Mouse (Mus musculus) embryonic stem cell, embryonic (primary cell): ENCODE data around the gene Rragd.

Experiments
- CTCF ChIA-PET, 4 experiments: fragments of 300-600 bp in 2 of 4; fragments of 350-600 bp in 2 of 4; sonication (Branson Sonifier 250); formaldehyde crosslinking; loops; one replicate each; lab custom pipeline; 2022; ENCODE audit warnings: inconsistent platforms in 2 of 4; lab: Charles Lee
- POLR2A ChIA-PET, 4 experiments: fragments of 300-600 bp in 2 of 4; fragments of 350-600 bp in 2 of 4; sonication (Branson Sonifier 250); formaldehyde crosslinking; loops; one replicate each; lab custom pipeline; 2022; ENCODE audit warnings: antibody characterized with exemption in 4 of 4, inconsistent platforms in 1 of 4; lab: Charles Lee

The Rragd gene

GRCm38 (mm10) chr4:33007443-33008217 is 24.8 kb downstream of the Rragd start:
- ChIA-PET CTCF (interaction anchor here in 2 of 4 experiments (0.6 kb wide), 3 partner anchors 55 to 303 kb away, joined by 3 read pairs; no protein-coding TSS in a partner anchor), POLR2A (interaction anchor here in 1 of 4 experiments (0.8 to 1.3 kb wide), 2 partner anchors 12 to 23 kb away, joined by 3 to 4 read pairs; no protein-coding TSS in a partner anchor)

- CTCF ChIA-PET, result no interaction called here
- POLR2A ChIA-PET, result interaction anchor here in 2 of 4 experiments (0.9 to 1.0 kb wide), 3 partner anchors 14 to 15 kb away, joined by 3 to 5 read pairs (median 4); no protein-coding TSS in a partner anchor
Observed at GRCm38 (mm10) chr4:33010078-33010477, 27.2 kb downstream of the Rragd start.

- POLR2A ChIA-PET, result interaction anchor here in 2 of 4 experiments (0.7 to 1.3 kb wide), 2 partner anchors 18 to 140 kb away, joined by 3 to 5 read pairs; no protein-coding TSS in a partner anchor
- CTCF ChIA-PET, result interaction anchor here in 2 of 4 experiments (0.5 to 0.6 kb wide), 2 partner anchors 98 to 244 kb away, joined by 3 to 4 read pairs; no protein-coding TSS in a partner anchor
Observed at GRCm38 (mm10) chr4:33012484-33012883, 29.6 kb downstream of the Rragd start.

GRCm38 (mm10) chr4:33018361-33018999 is 35.6 kb downstream of the Rragd start:
- POLR2A ChIA-PET, result interaction anchor here in 2 of 4 experiments (0.7 to 1.0 kb wide), 2 partner anchors 12 kb away, joined by 3 read pairs; no protein-coding TSS in a partner anchor
- CTCF ChIA-PET, result interaction anchor here in 3 of 4 experiments (0.5 to 3.7 kb wide), 6 partner anchors 66 to 504 kb away, joined by 3 to 16 read pairs (median 4); partner anchors contain the start of gene Ankrd6 (in 1 of the 3)

GRCm38 (mm10) chr4:33024420-33024819 is 41.6 kb downstream of the Rragd start:
- ChIA-PET POLR2A (interaction anchor here in 1 of 4 experiments (0.5 kb wide), 1 partner anchor 225 kb away, joined by 7 read pairs; no protein-coding TSS in a partner anchor), CTCF (interaction anchor here in 1 of 4 experiments (0.7 kb wide), 1 partner anchor 78 kb away, joined by 3 read pairs; no protein-coding TSS in a partner anchor)

- ChIA-PET POLR2A (interaction anchor here in 3 of 4 experiments (0.6 to 2.3 kb wide), 6 partner anchors 10 to 478 kb away, joined by 3 to 9 read pairs (median 4); partner anchors contain the start of gene Rngtt (in 1 of the 3)), CTCF (interaction anchor here in 2 of 4 experiments (0.6 to 0.7 kb wide), 3 partner anchors 25 to 198 kb away, joined by 3 read pairs; no protein-coding TSS in a partner anchor)
Observed at GRCm38 (mm10) chr4:33029104-33029503, 46.3 kb downstream of the Rragd start.

- POLR2A ChIA-PET, result interaction anchor here in 3 of 4 experiments (0.5 to 2.3 kb wide), 14 partner anchors 9 to 279 kb away, joined by 3 to 9 read pairs (median 3); partner anchors contain the start of genes Rngtt (in 2 of the 3) and Lyrm2 (in 1 of the 3)
- CTCF ChIA-PET, result interaction anchor here in 1 of 4 experiments (1.0 kb wide), 1 partner anchor 444 kb away, joined by 4 read pairs; no protein-coding TSS in a partner anchor
Observed at GRCm38 (mm10) chr4:33030264-33031194, 47.7 kb downstream of the Rragd start.

GRCm38 (mm10) chr4:33031195-33031960 is 48.5 kb downstream of the Rragd start, which contains the start of gene Ube2j1:
TSS of gene Ube2j1 (plus strand) at chr4:33031416.
- ChIA-PET POLR2A (interaction anchor here (0.5 to 2.3 kb wide), 12 partner anchors 10 to 231 kb away, joined by 3 to 9 read pairs (median 3); partner anchors contain the start of genes Lyrm2 (in 1 of the 4) and Pm20d2 (in 1 of the 4)), CTCF (interaction anchor here in 2 of 4 experiments (1.0 to 1.1 kb wide), 2 partner anchors 87 to 445 kb away, joined by 3 to 4 read pairs; no protein-coding TSS in a partner anchor)

- ChIA-PET POLR2A (interaction anchor here (0.6 to 1.5 kb wide), 5 partner anchors 38 to 215 kb away, joined by 3 to 4 read pairs (median 3); partner anchors contain the start of gene Pm20d2 (in 1 of the 4)), CTCF (interaction anchor here in 2 of 4 experiments (0.6 to 1.1 kb wide), 2 partner anchors 86 to 188 kb away, joined by 3 read pairs; no protein-coding TSS in a partner anchor)
Observed at GRCm38 (mm10) chr4:33032045-33032444, 49.2 kb downstream of the Rragd start.

- CTCF ChIA-PET, result no interaction called here
- POLR2A ChIA-PET, result no interaction called here
Observed at GRCm38 (mm10) chr4:33033515-33033914, 50.7 kb downstream of the Rragd start.

- ChIA-PET POLR2A (interaction anchor here in 2 of 4 experiments (0.8 to 1.0 kb wide), 2 partner anchors 26 to 85 kb away, joined by 3 read pairs; no protein-coding TSS in a partner anchor), CTCF (no interaction called here)
Observed at GRCm38 (mm10) chr4:33039826-33040225, 57.0 kb downstream of the Rragd start.

GRCm38 (mm10) chr4:33049601-33050000 is 66.8 kb downstream of the Rragd start:
- POLR2A ChIA-PET, result interaction anchor here in 1 of 4 experiments (1.3 to 1.5 kb wide), 2 partner anchors 11 to 16 kb away, joined by 5 read pairs; no protein-coding TSS in a partner anchor
- CTCF ChIA-PET, result no interaction called here

- ChIA-PET CTCF (no interaction called here), POLR2A (interaction anchor here in 2 of 4 experiments (0.8 to 3.0 kb wide), 3 partner anchors 13 to 146 kb away, joined by 3 to 9 read pairs (median 4); no protein-coding TSS in a partner anchor)
Observed at GRCm38 (mm10) chr4:33052055-33052454, 69.2 kb downstream of the Rragd start.

GRCm38 (mm10) chr4:33052650-33053049 is 69.8 kb downstream of the Rragd start:
- POLR2A ChIA-PET, result interaction anchor here in 2 of 4 experiments (0.7 to 3.0 kb wide), 6 partner anchors 13 to 259 kb away, joined by 3 to 9 read pairs (median 3); no protein-coding TSS in a partner anchor
- CTCF ChIA-PET, result no interaction called here

GRCm38 (mm10) chr4:33054426-33054825 is 71.6 kb downstream of the Rragd start:
- POLR2A ChIA-PET, result interaction anchor here in 1 of 4 experiments (3.0 kb wide), 1 partner anchor 11 kb away, joined by 9 read pairs; no protein-coding TSS in a partner anchor
- CTCF ChIA-PET, result interaction anchor here in 1 of 4 experiments (0.6 kb wide), 2 partner anchors 25 to 65 kb away, joined by 3 to 10 read pairs; no protein-coding TSS in a partner anchor

- POLR2A ChIA-PET, result no interaction called here
- CTCF ChIA-PET, result no interaction called here
Observed at GRCm38 (mm10) chr4:33056317-33056716, 73.5 kb downstream of the Rragd start.
